Mouse (Mus musculus) megakaryocyte progenitor cell, adult 5-6 weeks (primary cell): ENCODE measurements around the gene She. TPM values are rescaled to one million over a fixed set of nuclear protein-coding genes. Genes with fewer than 3 reads are reported as not detected.
A peak's percentile ranks its signal among the peaks of the same experiment; 100 is the strongest.

Experiments used
- ATAC-seq: replicated peaks from 2 replicates; pipeline ENCODE4 v1.8.0; 2016; ENCODE audit warnings: mild to moderate bottlenecking, moderate TSS enrichment, inconsistent platforms; ENCODE audit not compliant: poor library complexity
- total RNA-seq, 2 experiments: library from RNA; stranded (forward) in 1 of 2; stranded (reverse) in 1 of 2; fragments of 157-497, 149-512 nt in 1 of 2; fragments of 200-1000 nt in 1 of 2; gene quantifications; 2 replicates each; pipeline versions ENCODE4 v1.2.3 to v1.2.4; 2015 to 2017

The She gene
- total RNA-seq, 2 experiments from 2014 or later, result 0.12 TPM; not detected in 1

- ATAC-seq, result no peak
Observed at GRCm38 (mm10) chr3:89814051-89814450, 17.1 kb upstream of the She start.

GRCm38 (mm10) chr3:89817056-89817455 is 14.1 kb upstream of the She start:
- peak; percentile 63 for ATAC-seq

GRCm38 (mm10) chr3:89818605-89819004 is 12.6 kb upstream of the She start:
- ATAC-seq, result no peak

- ATAC-seq, result 0 out of 2 replicates have a peak, but pooled peaks have one; percentile 26
Observed at GRCm38 (mm10) chr3:89819897-89820296, 11.3 kb upstream of the She start.

GRCm38 (mm10) chr3:89820311-89821095 is 10.7 kb upstream of the She start:
- ATAC-seq, result no peak

GRCm38 (mm10) chr3:89821096-89821513 is 10.1 kb upstream of the She start:
- ATAC-seq, result no peak

- ATAC-seq, result 0 out of 2 replicates have a peak, but pooled peaks have one; percentile 14
Observed at GRCm38 (mm10) chr3:89821548-89822480, 9.4 kb upstream of the She start.

GRCm38 (mm10) chr3:89823594-89823993 is 7.6 kb upstream of the She start:
- no peak for ATAC-seq

GRCm38 (mm10) chr3:89826295-89826694 is 4.9 kb upstream of the She start:
- ATAC-seq, result no peak

- ATAC-seq, result no peak
Observed at GRCm38 (mm10) chr3:89835362-89835761, 4.2 kb downstream of the She start.

- peak; percentile 67 for ATAC-seq
Observed at GRCm38 (mm10) chr3:89842258-89842657, 11.1 kb downstream of the She start.

GRCm38 (mm10) chr3:89843148-89843547 is 12.0 kb downstream of the She start:
- peak; percentile 97 for ATAC-seq

GRCm38 (mm10) chr3:89845814-89846213 is 14.6 kb downstream of the She start:
- no peak for ATAC-seq

GRCm38 (mm10) chr3:89847126-89847525 is 16.0 kb downstream of the She start:
- ATAC-seq, result no peak

GRCm38 (mm10) chr3:89847596-89847995 is 16.4 kb downstream of the She start:
- ATAC-seq, result peak; percentile 52; the same call in 1 of the 2 replicates

GRCm38 (mm10) chr3:89848083-89848482 is 16.9 kb downstream of the She start:
- no peak for ATAC-seq

- ATAC-seq, result no peak
Observed at GRCm38 (mm10) chr3:89853752-89854151, 22.6 kb downstream of the She start.

- ATAC-seq, result 0 out of 2 replicates have a peak, but pooled peaks have one; percentile 35
Observed at GRCm38 (mm10) chr3:89857353-89857752, 26.2 kb downstream of the She start.

GRCm38 (mm10) chr3:89858123-89858522 is 27.0 kb downstream of the She start:
- peak; percentile 66 for ATAC-seq

GRCm38 (mm10) chr3:89858888-89859287 is 27.7 kb downstream of the She start:
- ATAC-seq, result no peak

GRCm38 (mm10) chr3:89859936-89860335 is 28.8 kb downstream of the She start:
- no peak for ATAC-seq

GRCm38 (mm10) chr3:89860343-89860742 is 29.2 kb downstream of the She start:
- no peak for ATAC-seq
